Mouse (Mus musculus) regulatory T cell (primary cell): ENCODE results near the gene Kcnc2.
"Not testable (repeated sequence)": the region's sequence is repeated elsewhere in the genome, so short reads cannot be mapped to it uniquely, and the experiment has no call there.

Source experiments
- in situ Hi-C: fragments of 300-600 bp; cut with MboI, MseI; formaldehyde crosslinking; loops from one replicate; pipeline ENCODE4 v1.15.1; 2025; ENCODE audit warnings: high pct_unique_total_duplicates

Kcnc2 gene

DNA sequence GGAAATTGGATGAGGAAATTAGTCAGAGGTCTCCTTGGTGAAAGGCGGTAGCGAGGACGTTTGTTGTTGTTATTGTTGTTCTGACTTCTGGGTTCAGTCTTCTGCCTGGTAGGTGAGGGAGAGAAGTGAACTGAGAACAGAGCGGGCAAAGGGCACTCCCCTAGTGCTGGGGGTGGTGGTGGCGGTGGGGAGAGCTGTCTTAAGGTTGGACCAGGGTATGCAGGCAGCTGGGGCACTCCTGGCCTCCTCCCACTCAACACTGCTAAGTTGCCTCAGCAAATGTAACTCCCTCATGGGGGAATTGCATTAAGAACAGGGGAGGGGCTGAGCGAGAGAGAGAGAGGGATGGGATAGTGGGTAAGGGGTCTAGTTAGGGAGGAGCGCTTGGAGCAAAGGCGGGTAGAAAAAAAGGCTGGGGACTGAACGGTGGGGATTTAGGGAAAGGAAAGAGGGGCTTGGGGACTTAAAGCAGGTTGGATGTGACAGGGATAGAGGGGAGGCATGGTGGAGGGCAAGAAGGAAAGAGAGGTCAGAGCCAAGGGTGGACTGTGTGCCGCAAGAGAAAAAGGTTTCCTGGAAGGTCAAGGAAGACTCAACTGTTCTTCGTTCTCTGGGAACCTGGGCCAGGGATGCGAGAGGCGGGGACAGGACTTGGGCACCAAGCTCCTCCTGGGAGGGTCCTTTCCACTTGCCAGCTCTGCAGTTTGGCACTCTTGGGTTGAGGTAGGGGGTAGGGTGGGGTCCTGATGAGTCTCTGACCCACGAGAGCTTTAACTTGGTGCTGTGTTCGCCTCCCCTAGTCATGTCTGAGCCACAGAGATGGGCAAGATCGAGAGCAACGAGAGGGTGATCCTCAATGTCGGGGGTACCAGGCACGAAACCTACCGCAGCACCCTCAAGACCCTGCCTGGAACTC is at the start of gene Kcnc2:
Kcnc2 (plus strand) TSS at position 235 of the 916 bp plus-strand sequence.
- in situ Hi-C loops: no loop called here

- in situ Hi-C loops: no loop called here
These were observed 43.8 kb upstream of the Kcnc2 start for GRCm38 (mm10) chr10:112227073-112227472.

DNA sequence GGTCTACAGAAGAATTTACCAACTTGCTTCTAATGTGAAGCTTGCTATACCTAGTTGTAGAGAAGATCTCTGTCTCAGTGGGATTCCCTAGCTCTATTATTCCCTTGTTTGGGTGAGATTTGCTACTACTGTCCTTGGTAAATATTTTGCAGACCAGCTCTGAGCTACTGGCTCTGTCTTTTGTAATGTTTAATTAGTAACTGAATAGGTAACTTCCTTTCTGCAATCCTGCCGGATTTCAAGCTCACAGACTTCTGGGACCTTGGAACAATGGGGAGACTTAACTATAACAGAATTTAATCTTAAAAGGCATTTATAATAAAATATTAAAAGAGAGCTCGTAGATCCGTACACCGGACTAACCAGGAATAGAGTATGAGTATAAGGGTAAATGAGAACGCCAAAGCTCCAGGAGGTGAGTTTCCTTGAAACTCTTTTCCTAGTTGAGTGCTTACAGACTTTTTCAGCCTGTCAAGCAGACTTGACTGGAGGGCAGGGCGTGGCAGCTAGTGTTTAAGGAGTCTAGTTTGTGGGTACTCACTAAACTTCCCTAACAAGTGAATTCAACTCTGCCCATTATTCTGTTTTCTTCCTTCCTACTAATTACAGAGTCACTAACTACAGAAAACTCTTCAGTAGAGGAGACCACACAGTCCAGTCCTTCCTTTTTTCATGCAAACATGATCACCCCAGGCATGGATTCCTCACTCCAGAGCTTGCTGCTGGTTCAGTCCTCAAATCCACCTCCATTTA is 41.7 kb upstream of the Kcnc2 start:
- in situ Hi-C loops: not testable (repeated sequence)

DNA sequence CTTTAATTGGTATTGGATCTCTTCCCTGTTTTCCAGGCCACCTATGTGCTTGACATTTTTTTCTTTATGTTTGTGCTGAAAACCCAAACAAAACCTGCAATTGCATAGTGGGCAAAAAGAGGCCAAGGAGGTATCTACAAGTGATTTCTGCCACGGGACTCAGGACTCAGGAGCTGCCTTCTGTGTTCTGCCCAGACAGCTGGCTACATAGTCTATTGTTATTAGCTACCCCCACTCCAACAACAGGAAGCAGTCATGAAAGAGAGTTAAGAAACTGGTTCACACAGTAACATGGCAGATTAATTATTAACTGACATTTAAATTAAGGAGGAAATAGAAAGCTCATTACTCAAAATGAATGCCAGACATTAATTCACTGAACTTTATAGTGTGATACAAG is 38.2 kb upstream of the Kcnc2 start:
- in situ Hi-C loops: not testable (repeated sequence)

DNA sequence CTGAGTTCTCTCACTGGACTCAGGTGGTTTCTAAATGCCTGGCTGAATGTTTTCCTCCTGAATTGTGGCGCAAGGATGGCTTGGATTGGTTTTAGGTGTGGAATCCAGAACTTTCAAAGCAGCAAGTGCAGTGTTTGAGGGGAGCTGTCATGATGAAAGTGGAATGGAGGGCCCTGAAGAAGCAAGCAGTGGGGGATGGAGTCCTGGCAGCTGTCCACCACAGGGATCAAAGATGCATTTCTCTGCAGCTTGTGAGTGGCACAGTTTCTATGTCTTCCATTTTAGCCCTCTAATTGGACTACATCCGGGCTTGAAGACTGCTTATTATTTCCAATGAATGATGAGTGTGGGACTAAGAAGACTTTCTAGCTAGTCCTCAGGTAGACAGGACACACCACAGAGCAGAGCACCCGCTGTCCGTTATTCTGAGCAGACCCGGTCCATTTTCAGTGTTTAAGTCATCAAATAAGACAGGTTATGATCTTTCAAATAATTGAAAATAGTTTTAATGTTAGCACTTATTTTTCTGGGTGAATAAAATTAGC is 35.5 kb upstream of the Kcnc2 start:
- in situ Hi-C loops: not testable (repeated sequence)

GRCm38 (mm10) chr10:112248273-112248672 is 22.6 kb upstream of the Kcnc2 start:
- in situ Hi-C loops: no loop called here

- in situ Hi-C loops: no loop called here
These were observed 7.5 kb upstream of the Kcnc2 start for GRCm38 (mm10) chr10:112263467-112263866.

- in situ Hi-C loops: no loop called here
These were observed 1.4 kb upstream of the Kcnc2 start for GRCm38 (mm10) chr10:112269481-112269880.

DNA sequence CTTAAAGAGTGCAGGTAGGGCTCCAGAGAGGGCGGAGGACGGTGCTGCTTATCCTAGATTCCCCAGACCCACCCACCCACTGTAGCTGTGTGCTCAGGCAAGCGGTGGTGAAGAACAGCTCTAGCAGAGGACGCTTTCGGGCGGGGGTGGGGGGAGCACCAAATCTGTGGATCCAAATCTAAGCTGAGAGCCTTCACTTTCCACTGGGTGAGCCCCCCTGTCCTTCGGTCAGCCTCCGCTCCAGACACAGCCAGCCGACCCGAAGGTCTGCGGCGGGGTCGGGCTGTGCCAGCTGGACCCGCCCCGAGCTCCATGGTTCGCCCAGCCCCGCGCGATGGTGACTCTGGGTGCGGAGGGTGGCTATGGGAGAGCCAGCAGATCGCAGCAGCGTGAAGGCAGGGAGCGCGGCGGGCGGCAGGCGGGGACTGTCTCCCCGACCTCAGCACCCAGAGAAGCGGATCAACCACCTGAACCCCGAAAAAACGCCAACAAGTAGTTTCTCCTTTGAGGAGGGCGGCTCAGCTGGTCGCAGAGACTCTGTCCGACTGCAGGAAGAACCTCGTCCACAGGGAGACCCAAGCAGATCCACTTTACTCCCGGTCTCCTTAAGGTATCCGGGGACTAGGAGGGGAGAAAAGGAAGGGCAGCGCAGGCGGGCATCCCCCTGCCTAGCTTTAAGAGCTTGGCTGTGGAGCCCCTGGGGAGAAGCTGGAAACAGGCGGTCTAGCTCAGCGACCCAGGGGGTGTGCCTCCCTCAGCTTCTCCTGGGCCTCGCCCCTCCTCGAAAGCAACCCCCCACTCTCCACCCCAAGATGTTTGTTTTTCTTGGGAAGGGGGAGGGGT is 761 bp upstream of the Kcnc2 start:
- in situ Hi-C loops: no loop called here

DNA sequence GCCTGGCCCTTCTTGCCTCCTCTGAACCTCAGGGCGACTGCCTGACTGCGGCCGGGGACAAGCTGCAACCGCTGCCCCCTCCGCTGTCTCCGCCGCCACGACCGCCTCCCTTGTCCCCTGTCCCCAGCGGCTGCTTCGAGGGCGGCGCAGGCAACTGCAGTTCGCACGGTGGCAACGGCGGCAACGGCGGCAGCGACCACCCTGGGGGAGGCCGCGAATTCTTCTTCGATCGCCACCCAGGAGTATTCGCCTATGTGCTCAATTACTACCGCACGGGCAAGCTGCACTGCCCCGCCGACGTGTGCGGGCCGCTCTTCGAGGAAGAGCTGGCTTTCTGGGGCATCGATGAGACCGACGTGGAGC is 863 bp downstream of the Kcnc2 start:
- in situ Hi-C loops: no loop called here

GRCm38 (mm10) chr10:112272171-112272570 is 1.2 kb downstream of the Kcnc2 start:
- in situ Hi-C loops: no loop called here

DNA sequence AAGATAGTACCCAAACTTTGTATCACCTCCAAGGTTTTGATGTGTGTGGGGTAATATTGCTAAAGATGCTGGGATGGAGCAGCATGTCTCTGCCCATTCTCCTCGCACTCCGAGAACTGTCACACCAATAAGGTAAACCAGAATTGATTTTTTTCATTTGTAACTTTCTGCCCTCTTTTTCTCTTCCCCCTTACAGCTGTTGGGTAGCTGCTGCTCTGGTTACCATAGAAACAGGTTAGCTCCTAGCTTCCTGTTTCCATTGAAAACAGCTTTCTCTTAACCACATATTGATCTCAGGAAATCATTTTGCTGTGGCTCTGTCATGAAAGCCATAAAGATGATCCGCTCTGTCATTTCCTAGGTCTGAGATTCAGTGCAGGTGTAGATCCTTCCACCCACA is 7.1 kb downstream of the Kcnc2 start:
- in situ Hi-C loops: no loop called here

DNA sequence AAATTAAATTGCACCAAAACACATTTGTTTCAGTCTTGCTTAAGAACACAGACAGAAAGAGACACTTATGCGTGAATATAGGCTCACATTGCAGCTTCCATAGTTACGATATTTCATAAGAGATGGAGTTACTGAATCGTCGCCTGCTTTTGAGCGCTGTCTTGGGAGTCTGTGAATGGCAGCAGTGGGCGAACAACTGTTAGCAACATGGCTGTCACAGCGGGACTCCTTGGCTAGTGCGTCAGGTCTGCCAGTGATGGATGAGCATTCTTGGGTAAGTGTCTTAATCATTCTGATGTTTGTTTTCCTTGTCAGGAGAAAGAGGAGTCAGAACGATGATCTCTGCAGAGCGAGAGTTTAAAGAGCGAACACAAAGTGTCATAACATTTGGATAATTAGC is 44.2 kb downstream of the Kcnc2 start:
- in situ Hi-C loops: no loop called here

GRCm38 (mm10) chr10:112317783-112318182 is 46.9 kb downstream of the Kcnc2 start:
- in situ Hi-C loops: no loop called here

DNA sequence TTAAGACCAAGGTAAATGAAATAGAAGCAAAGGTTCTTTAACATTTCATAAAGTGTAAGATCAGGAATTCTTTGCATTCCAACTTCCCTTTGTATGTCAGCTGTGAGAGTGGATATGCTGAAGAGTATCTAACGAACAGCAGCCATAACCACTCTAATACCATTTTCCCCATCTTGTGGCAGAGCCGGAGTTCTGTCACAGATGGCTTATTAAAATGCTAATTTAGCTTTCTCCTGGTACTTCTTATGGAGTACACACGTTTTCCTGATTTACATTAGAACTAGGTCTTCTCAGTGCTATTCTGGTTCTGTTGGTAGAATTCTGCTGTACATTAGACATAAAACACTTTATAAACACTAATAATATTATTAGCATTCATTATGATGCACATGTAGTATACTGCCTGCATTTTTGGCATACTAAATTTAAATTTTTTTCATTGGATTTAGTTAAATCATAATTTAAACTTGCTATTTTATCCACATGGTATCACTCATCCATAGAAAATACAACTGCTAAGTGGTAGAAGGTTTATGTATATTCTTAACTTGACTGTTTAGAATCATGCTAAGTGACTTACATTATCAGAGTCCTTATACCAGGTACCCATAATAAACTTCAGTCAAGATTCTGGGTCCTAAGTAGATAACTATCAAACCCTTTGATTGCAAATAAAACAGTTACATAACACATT is 86.9 kb downstream of the Kcnc2 start:
- in situ Hi-C loops: no loop called here

DNA sequence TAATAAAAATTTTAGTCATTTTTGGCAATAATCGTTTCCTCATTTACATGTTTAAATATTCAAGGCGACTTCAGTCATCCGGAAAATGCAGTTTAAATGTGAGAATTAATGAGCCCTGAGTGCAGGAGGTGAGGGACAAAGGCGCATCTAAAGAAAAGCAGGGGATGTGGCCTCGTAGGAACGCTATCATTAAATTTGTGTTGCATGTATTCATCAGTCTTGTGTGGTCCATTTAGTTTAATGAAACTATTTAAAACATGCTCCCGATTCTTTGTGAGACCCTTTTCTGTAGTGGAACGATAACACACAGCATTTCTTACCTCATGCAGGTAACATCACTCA is 87.4 kb downstream of the Kcnc2 start:
- in situ Hi-C loops: no loop called here

- in situ Hi-C loops: no loop called here
These were observed 89.8 kb downstream of the Kcnc2 start for GRCm38 (mm10) chr10:112360704-112361103.

DNA sequence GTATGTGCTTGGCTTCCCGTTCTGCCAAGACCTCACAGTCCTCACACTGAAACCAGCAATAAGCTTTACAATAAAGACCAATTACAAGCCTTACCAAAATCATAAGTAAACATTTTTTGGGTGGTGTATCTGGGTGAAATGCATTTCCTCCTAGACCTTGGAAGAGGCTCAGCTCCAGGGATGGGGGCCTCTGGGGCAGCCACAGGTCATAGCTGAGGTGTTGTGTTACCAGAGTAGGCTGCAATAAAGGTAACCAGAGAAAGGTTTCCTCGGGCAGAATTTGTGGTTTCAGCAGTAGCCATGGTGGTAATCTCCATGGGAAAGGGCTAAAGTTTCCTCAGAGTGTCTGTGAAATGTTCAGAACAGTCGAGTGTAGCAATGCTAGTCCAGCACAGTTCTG is 97.4 kb downstream of the Kcnc2 start:
- in situ Hi-C loops: no loop called here

- in situ Hi-C loops: no loop called here
These were observed 106.2 kb downstream of the Kcnc2 start for GRCm38 (mm10) chr10:112377163-112377562.

- in situ Hi-C loops: no loop called here
These were observed 107.5 kb downstream of the Kcnc2 start for GRCm38 (mm10) chr10:112378465-112378864.

DNA sequence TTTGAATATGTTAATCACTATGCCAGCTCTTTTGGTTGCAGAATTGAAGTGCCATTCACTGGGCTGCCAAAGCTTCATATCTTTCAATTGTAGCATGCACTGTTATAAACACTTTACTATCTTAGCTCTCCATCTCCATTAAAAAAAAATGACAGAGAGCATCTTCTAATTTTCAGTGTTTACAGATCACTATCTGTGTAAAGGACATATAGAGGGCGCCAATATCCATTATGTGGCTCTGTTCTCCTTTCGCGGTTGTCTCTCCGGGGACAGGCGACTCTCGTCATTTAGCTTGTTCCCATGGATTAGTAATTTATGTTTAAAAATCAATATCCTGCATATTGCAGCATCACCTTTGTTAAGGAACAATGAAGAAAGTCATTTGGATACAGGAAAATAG is 109.7 kb downstream of the Kcnc2 start:
- in situ Hi-C loops: no loop called here
